Mouse (Mus musculus): ENCODE measurements around the gene Zmynd11.

Zmynd11 gene

DNA sequence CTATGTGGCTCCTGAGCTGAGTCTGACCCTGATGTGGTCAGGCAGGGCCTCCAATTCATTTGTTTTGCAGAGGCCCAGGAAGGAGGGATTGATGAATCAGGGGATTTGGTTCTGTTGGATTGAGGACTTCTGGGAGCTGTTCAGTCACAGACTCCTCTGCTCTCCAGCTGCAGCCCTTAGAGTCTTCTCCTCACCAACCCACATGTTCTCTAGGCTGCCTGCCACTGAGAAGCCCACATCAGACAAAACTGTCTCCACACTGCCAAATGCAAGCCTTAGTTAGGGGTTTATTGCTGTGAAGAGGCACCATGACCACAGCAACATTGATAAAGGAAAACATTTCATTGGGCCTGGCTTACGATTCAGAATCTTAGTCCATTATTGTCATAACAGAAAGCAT, 101.5 kb downstream of the Zmynd11 start:
- DNase-seq (ENCODE audit: extremely low read depth, insufficient read length, low spot score), result no peak

- DNase-seq (ENCODE audit: extremely low read depth, insufficient read length, low spot score), result no peak
Measured at GRCm38 (mm10) chr13:9660711-9661110, 104.4 kb downstream of the Zmynd11 start.

- DNase-seq (ENCODE audit: extremely low read depth, insufficient read length, low spot score), result no peak
Measured at GRCm38 (mm10) chr13:9656613-9657012, 108.5 kb downstream of the Zmynd11 start.

- DNase-seq (ENCODE audit: extremely low read depth, insufficient read length, low spot score), result no peak
Measured at GRCm38 (mm10) chr13:9653018-9653417, 112.1 kb downstream of the Zmynd11 start.

- no peak for DNase-seq (ENCODE audit: extremely low read depth, insufficient read length, low spot score)
Measured at GRCm38 (mm10) chr13:9650580-9650979, 114.5 kb downstream of the Zmynd11 start.

DNA sequence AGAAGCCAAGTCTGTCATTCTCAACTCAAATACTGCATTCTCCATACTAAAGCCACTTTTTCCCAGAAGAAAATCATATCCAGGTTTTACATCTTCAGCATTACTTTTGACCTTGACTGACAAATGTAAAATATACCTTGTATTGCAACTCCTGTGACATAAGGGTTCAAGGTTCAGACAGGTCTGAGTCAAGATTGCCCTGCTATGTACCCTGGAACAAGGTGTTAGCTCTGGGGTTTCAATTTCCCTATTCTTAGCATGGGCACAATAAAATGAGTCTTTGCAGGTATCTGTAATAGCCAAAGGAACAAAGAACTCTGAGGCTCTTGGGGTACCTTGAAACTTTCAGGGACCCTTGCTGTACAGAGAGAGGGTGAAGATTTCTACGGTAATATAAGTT, 115.2 kb downstream of the Zmynd11 start:
- DNase-seq (ENCODE audit: extremely low read depth, insufficient read length, low spot score), result no peak

DNA sequence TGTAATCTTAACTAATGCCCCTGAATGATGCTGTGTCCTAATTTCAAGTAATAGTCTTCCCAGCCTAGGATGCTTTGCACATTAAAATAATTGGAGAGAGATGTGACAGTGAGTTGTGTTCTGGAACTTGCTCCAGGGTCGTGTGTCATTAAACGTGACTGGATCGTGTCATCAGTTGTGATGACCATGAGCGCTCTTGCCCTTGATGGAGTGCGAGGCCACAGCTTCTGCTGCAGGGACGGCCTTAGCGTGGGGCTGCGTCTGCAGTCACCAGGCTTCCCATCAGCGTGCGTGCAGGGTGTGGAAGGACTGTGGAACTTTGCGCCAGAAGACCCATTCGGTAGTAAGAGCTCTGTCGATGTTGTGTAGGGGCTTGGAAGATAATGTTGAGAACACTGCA, 116.4 kb downstream of the Zmynd11 start:
- DNase-seq (ENCODE audit: extremely low read depth, insufficient read length, low spot score), result no peak

DNA sequence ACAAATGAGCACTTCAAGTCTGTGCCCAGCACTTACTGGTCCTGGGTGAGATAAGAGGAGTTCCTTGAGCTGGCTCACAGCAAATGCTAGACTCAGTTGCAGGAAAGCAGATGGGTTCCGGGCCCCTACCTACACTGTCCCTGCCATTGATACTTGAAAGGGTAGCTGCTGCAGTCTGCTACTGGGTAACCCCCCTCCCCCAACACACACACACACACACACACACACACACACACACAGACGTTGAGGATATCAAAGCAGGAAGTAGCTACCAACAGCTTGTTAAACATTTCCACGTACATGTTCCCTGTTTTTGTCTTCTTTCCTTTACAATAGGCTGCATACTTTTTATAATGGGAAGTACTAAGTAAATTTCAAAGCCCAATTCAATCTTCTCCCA, 127.2 kb downstream of the Zmynd11 start:
- DNase-seq (ENCODE audit: extremely low read depth, insufficient read length, low spot score), result no peak

GRCm38 (mm10) chr13:9636505-9636904, 128.6 kb downstream of the Zmynd11 start:
- DNase-seq (ENCODE audit: extremely low read depth, insufficient read length, low spot score), result no peak

- DNase-seq (ENCODE audit: extremely low read depth, insufficient read length, low spot score), result no peak
Measured at GRCm38 (mm10) chr13:9635951-9636350, 129.2 kb downstream of the Zmynd11 start.

All from 3134 (cell line).